Mouse (Mus musculus) telencephalon, adult 2 months (tissue): ENCODE measurements at regions not wholly inside any gene's neighbourhood (a gene's known extent, or its start where the extent isn't known, plus 50 kb on each side); places are given as distances from the start of the nearest gene placed in this dataset.

Source experiments
- DNase-seq: peaks from one replicate; pipeline ENCODE4 v3.0.0-alpha.2; 2011; ENCODE audit warnings: low read depth, low spot score

DNA sequence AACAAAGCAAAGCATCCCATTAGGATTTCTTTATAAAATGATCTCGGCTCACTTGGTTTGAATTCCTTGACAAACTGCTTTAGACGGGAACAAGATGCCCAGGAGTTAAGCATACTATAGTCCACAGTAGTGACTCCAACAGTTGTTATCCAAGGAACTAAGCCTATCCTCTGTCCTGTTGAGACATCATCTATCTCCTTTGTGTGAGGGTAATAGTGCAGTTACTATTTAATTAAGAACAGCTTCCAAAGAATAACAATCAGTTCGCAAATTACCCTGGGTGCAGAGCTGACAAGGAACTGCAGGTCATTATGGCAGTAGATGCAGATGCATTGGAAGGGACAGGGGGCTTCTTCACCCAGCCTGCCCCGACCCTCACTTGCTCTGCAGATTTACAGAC, 115.7 kb upstream of the Slc24a5 start:
- no peak for DNase-seq

DNA sequence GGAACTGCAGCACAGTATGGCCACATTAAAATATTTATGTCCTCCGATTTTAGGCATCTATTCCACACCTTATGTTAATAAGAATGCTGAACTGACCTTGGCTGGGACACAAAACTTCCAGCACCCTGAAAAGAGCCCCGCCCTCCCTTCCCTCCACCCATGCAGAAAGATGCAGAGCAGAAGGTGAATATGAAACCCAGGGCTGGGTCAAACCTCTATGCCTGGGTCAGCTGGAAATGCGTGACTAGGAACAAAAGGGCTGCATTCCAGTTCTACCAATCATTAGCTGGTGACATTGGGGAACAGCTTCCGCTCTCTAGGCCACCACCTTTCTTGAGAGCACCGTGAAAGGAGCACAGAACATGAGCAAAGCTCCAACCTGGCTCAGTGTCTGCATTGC, 114.9 kb upstream of the Slc24a5 start:
- no peak for DNase-seq

GRCm38 (mm10) chr2:124955843-124956242, 112.1 kb upstream of the Slc24a5 start:
- DNase-seq: no peak

DNA sequence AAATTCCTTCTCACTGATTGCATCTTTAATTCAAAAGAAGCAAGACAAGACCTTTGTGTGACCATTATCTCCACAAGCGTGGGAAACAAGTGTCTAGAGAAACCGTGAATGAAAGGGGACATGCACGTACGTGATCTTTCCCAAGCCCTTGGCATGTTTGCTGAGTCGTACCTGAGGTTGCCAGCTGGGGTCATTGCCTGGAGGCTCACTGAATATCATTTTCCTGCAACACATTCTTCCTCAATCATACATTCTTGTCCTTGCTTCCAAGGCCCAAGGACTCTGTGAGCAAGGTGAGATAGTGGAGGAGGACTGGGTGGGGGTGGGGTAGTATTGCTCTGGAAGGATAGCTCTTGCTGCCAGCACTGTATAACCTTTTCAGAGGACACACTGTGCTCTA, 108.5 kb upstream of the Slc24a5 start:
- no peak for DNase-seq

- no peak for DNase-seq
Observed at GRCm38 (mm10) chr2:124971826-124972749, 95.8 kb upstream of the Slc24a5 start.

- no peak for DNase-seq
Observed at GRCm38 (mm10) chr2:124975106-124975505, 92.8 kb upstream of the Slc24a5 start.

DNA sequence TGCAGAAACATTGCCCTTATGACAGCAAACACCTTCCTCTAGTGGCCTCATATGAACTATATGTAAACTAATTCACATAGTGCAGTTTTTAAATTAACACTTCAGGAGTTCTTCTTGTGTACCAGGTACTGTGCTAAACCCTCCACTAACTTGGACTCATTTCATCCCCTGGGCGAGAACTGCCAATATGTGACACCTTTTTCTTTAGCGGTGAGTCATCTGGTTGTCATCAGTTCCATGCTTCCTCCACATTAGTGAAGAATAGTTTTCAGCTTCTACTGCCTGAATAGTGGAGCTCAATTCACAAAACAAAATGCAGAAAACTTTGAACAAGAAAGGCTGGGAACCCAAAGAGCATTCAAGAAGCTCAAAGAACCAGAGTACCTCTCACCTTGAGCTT, 76.9 kb upstream of the Slc24a5 start:
- DNase-seq: peak; percentile 21

DNA sequence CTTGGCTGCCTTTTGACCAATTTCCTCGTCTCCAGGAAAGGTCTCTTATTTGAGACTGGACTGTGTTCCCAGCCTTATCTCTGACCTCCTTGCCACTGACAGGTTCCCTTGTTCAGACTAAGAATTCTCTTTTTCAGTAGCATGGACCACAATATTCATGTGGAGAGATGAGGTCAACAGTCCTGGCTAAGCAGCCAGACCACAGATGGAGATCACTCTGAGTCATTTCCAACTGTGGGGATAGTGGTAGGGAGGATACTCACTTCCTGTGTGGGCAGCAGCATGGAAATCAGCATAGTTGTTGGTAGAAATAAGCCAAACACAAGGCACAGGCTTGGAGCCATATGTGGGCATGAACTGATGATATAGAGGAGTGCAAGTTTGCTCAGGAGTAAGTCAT, 52.9 kb upstream of the Slc24a5 start:
- peak; percentile 17 for DNase-seq

DNA sequence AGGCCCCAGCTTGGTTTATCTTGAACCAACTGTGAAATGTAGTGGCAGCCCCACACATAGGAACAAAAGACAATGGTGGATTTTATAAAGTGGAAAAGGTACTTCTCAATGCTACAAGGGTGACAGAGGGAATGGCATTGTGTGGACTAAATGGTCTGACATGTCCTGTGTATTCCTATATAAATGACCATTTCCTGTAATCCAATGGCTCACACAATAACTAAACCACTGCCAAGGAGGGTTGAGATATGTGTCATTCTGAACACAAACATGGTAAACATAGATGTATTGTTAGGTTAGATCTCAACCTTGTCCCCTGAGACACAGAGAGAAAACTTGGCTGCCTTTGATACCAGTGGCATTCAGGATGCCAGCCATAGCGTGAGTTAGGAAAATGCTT, 51.0 kb upstream of the Slc24a5 start:
- no peak for DNase-seq
